Mouse (Mus musculus): Measurements from ENCODE around the gene Hmbs. TPM values are rescaled to one million over a fixed set of nuclear protein-coding genes. Genes with fewer than 3 reads are reported as not detected.
"Not testable (repeated sequence)": the region's sequence is repeated elsewhere in the genome, so short reads cannot be mapped to it uniquely, and the experiment has no call there.

The Hmbs gene
- polyA plus RNA-seq, 1 experiment from 2014 or later, result 99.4 TPM

GRCm38 (mm10) chr9:44364480-44364879 is 20.5 kb upstream of the Hmbs start:
- 60% methylated on average over 3 of the region's 3 CpGs for WGBS
- no peak for ATAC-seq (ENCODE audit: insufficient number of reproducible peaks, low FRiP score, low TSS enrichment, low read depth)

GRCm38 (mm10) chr9:44361931-44362330 is 17.9 kb upstream of the Hmbs start:
- H3K9ac ChIP-seq; H3K9me3 ChIP-seq (replicated peaks); H3K4me1 ChIP-seq; ATAC-seq (ENCODE audit: insufficient number of reproducible peaks, low FRiP score, low TSS enrichment, low read depth); H3K27me3 ChIP-seq: not testable (repeated sequence)
- peaks cover 24% of the 10 kb centered on the region for H3K36me3 ChIP-seq
- H3K4me2 ChIP-seq (replicated peaks), result peak overlapping the region; percentile 76
- peak overlapping the region; percentile 82 for H3K27ac ChIP-seq (replicated peaks)
- 38% methylated on average over 4 of the region's 4 CpGs for WGBS
- peak overlapping the region; percentile 73 for H3K4me3 ChIP-seq (replicated peaks)

More at GRCm38 (mm10) chr9:44364480-44364879, 20.5 kb upstream of the Hmbs start:
- Histone ChIP-seq H3K27ac (replicated peaks) (no peak overlapping the region), H3K36me3 (peaks cover 4% of the 10 kb centered on the region; the same call in 1 of the 2 replicates), H3K9ac (no peak overlapping the region), H3K4me2 (replicated peaks) (no peak overlapping the region), H3K27me3 (no peaks in the 10 kb centered on the region), H3K9me3 (replicated peaks) (no peaks in the 10 kb centered on the region), H3K4me3 (replicated peaks) (no peak overlapping the region), H3K4me1 (peaks cover 8% of the 10 kb centered on the region)

- no peaks in the 10 kb centered on the region for H3K27me3 ChIP-seq
These were observed 17.3 kb upstream of the Hmbs start, which contains the start of gene Vps11 for GRCm38 (mm10) chr9:44361190-44361917. Gene Vps11 (minus strand): TSS chr9:44361670.

GRCm38 (mm10) chr9:44357207-44357606 is 13.2 kb upstream of the Hmbs start:
- Histone ChIP-seq H3K27ac (replicated peaks) (no peak overlapping the region), H3K36me3 (peaks cover 71% of the 10 kb centered on the region), H3K9me3 (replicated peaks) (no peaks in the 10 kb centered on the region), H3K4me1 (peaks cover 8% of the 10 kb centered on the region), H3K9ac (no peak overlapping the region), H3K27me3 (no peaks in the 10 kb centered on the region), H3K4me2 (replicated peaks) (no peak overlapping the region), H3K4me3 (replicated peaks) (no peak overlapping the region)
- ATAC-seq (ENCODE audit: insufficient number of reproducible peaks, low FRiP score, low TSS enrichment, low read depth), result no peak
- WGBS, result 75% methylated on average over 4 of the region's 4 CpGs

More at GRCm38 (mm10) chr9:44361190-44361917, 17.3 kb upstream of the Hmbs start, which contains the start of gene Vps11:
- Histone ChIP-seq H3K36me3 (peaks cover 30% of the 10 kb centered on the region), H3K4me2 (replicated peaks) (peak within 1 kb of the TSS; percentile 76), H3K4me3 (replicated peaks) (peak within 1 kb of the TSS; percentile 73), H3K27ac (replicated peaks) (peak within 1 kb of the TSS; percentile 82), H3K9ac (peak within 1 kb of the TSS; percentile 79), H3K4me1 (peaks cover 8% of the 10 kb centered on the region), H3K9me3 (replicated peaks) (no peaks in the 10 kb centered on the region)
- ATAC-seq (ENCODE audit: insufficient number of reproducible peaks, low FRiP score, low TSS enrichment, low read depth), result peak; percentile 88
- WGBS, result under 1% methylated on average over 44 of the region's 44 CpGs

GRCm38 (mm10) chr9:44353142-44353541 is 9.1 kb upstream of the Hmbs start:
- Histone ChIP-seq H3K36me3 (peaks cover 95% of the 10 kb centered on the region), H3K9ac (no peak overlapping the region), H3K4me1 (no peaks in the 10 kb centered on the region), H3K27ac (replicated peaks) (no peak overlapping the region), H3K4me2 (replicated peaks) (no peak overlapping the region), H3K9me3 (replicated peaks) (no peaks in the 10 kb centered on the region), H3K27me3 (no peaks in the 10 kb centered on the region), H3K4me3 (replicated peaks) (no peak overlapping the region)
- ATAC-seq (ENCODE audit: insufficient number of reproducible peaks, low FRiP score, low TSS enrichment, low read depth), result no peak
- 95% methylated on average over 6 of the region's 6 CpGs for WGBS

- Histone ChIP-seq H3K36me3 (peaks cover 96% of the 10 kb centered on the region), H3K4me2 (replicated peaks) (no peak overlapping the region), H3K4me3 (replicated peaks) (no peak overlapping the region), H3K27me3 (no peaks in the 10 kb centered on the region), H3K27ac (replicated peaks) (no peak overlapping the region), H3K4me1 (no peaks in the 10 kb centered on the region), H3K9me3 (replicated peaks) (no peaks in the 10 kb centered on the region), H3K9ac (no peak overlapping the region)
- no peak for ATAC-seq (ENCODE audit: insufficient number of reproducible peaks, low FRiP score, low TSS enrichment, low read depth)
- WGBS, result 91% methylated on average over 10 of the region's 10 CpGs
These were observed 8.3 kb upstream of the Hmbs start for GRCm38 (mm10) chr9:44352337-44352736.

- H3K4me3 ChIP-seq (replicated peaks), result no peak overlapping the region
- 92% methylated on average over 4 of the region's 4 CpGs for WGBS
- H3K27ac ChIP-seq (replicated peaks), result no peak overlapping the region
- H3K36me3 ChIP-seq, result peaks cover 97% of the 10 kb centered on the region
- H3K4me2 ChIP-seq (replicated peaks), result no peak overlapping the region
- no peaks in the 10 kb centered on the region for H3K27me3 ChIP-seq
- no peak overlapping the region for H3K9ac ChIP-seq
- H3K4me1 ChIP-seq, result no peaks in the 10 kb centered on the region
- no peaks in the 10 kb centered on the region for H3K9me3 ChIP-seq (replicated peaks)
- ATAC-seq (ENCODE audit: insufficient number of reproducible peaks, low FRiP score, low TSS enrichment, low read depth), result no peak
These were observed 7.4 kb upstream of the Hmbs start for GRCm38 (mm10) chr9:44351396-44351795.

- H3K9ac ChIP-seq, result no peak overlapping the region
- H3K27me3 ChIP-seq, result no peaks in the 10 kb centered on the region
- H3K27ac ChIP-seq (replicated peaks), result no peak overlapping the region
- H3K4me1 ChIP-seq, result no peaks in the 10 kb centered on the region
- H3K4me2 ChIP-seq (replicated peaks), result no peak overlapping the region
- no peak for ATAC-seq (ENCODE audit: insufficient number of reproducible peaks, low FRiP score, low TSS enrichment, low read depth)
- H3K9me3 ChIP-seq (replicated peaks), result no peaks in the 10 kb centered on the region
- H3K4me3 ChIP-seq (replicated peaks), result no peak overlapping the region
- WGBS, result 94% methylated on average over 4 of the region's 4 CpGs
- H3K36me3 ChIP-seq, result peaks cover 70% of the 10 kb centered on the region
These were observed 4.5 kb upstream of the Hmbs start for GRCm38 (mm10) chr9:44348546-44348945.

GRCm38 (mm10) chr9:44347621-44348020 is 3.6 kb upstream of the Hmbs start:
- no peak for ATAC-seq (ENCODE audit: insufficient number of reproducible peaks, low FRiP score, low TSS enrichment, low read depth)
- no peak overlapping the region for H3K9ac ChIP-seq
- H3K27ac ChIP-seq (replicated peaks), result no peak overlapping the region
- WGBS, result 86% methylated on average over 4 of the region's 4 CpGs
- H3K4me3 ChIP-seq (replicated peaks), result no peak overlapping the region
- H3K36me3 ChIP-seq, result peaks cover 60% of the 10 kb centered on the region
- H3K27me3 ChIP-seq, result no peaks in the 10 kb centered on the region
- H3K9me3 ChIP-seq (replicated peaks), result no peaks in the 10 kb centered on the region
- H3K4me2 ChIP-seq (replicated peaks), result no peak overlapping the region
- peaks cover 8% of the 10 kb centered on the region for H3K4me1 ChIP-seq

GRCm38 (mm10) chr9:44347166-44347565 is 3.1 kb upstream of the Hmbs start:
- no peak overlapping the region for H3K4me2 ChIP-seq (replicated peaks)
- no peak overlapping the region for H3K9ac ChIP-seq
- H3K27ac ChIP-seq (replicated peaks), result no peak overlapping the region
- H3K4me1 ChIP-seq, result peaks cover 13% of the 10 kb centered on the region
- no peaks in the 10 kb centered on the region for H3K9me3 ChIP-seq (replicated peaks)
- no peak overlapping the region for H3K4me3 ChIP-seq (replicated peaks)
- H3K36me3 ChIP-seq, result peaks cover 56% of the 10 kb centered on the region
- H3K27me3 ChIP-seq, result no peaks in the 10 kb centered on the region
- ATAC-seq (ENCODE audit: insufficient number of reproducible peaks, low FRiP score, low TSS enrichment, low read depth), result no peak
- WGBS, result 91% methylated on average over 9 of the region's 9 CpGs

- Histone ChIP-seq H3K9me3 (replicated peaks) (no peaks in the 10 kb centered on the region), H3K4me1 (peaks cover 15% of the 10 kb centered on the region), H3K27ac (replicated peaks) (no peak overlapping the region), H3K27me3 (no peaks in the 10 kb centered on the region), H3K4me2 (replicated peaks) (no peak overlapping the region), H3K4me3 (replicated peaks) (no peak overlapping the region), H3K36me3 (peaks cover 49% of the 10 kb centered on the region), H3K9ac (no peak overlapping the region)
- WGBS, result 89% methylated on average over 6 of the region's 6 CpGs
- ATAC-seq (ENCODE audit: insufficient number of reproducible peaks, low FRiP score, low TSS enrichment, low read depth), result no peak
These were observed 1.8 kb upstream of the Hmbs start for GRCm38 (mm10) chr9:44345570-44346433.
